Mouse (Mus musculus): Measurements from ENCODE around the gene Ddx20.

The Ddx20 gene

GRCm38 (mm10) chr3:105666996-105667523 lies 20.3 kb downstream of the Ddx20 start:
- DNase-seq (ENCODE audit: low spot score in 2 of 2) = no peak

GRCm38 (mm10) chr3:105665105-105665765 lies 22.1 kb downstream of the Ddx20 start:
- no peak for DNase-seq (ENCODE audit: low spot score in 2 of 2)

- DNase-seq (ENCODE audit: low spot score in 2 of 2) = no peak
Measured at GRCm38 (mm10) chr3:105663043-105663442, 24.3 kb downstream of the Ddx20 start.

- no peak for DNase-seq (ENCODE audit: low spot score in 2 of 2)
Measured at GRCm38 (mm10) chr3:105660530-105660929, 26.8 kb downstream of the Ddx20 start.

- DNase-seq (ENCODE audit: low spot score in 2 of 2) = no peak
Measured at GRCm38 (mm10) chr3:105655031-105655585, 32.3 kb downstream of the Ddx20 start.

- DNase-seq (ENCODE audit: low spot score in 2 of 2) = no peak
Measured at GRCm38 (mm10) chr3:105653544-105654380, 33.6 kb downstream of the Ddx20 start.

- no peak for DNase-seq (ENCODE audit: low spot score in 2 of 2)
Measured at GRCm38 (mm10) chr3:105648889-105649567, 38.3 kb downstream of the Ddx20 start.

- DNase-seq (ENCODE audit: low spot score in 2 of 2) = no peak
Measured at GRCm38 (mm10) chr3:105643566-105643965, 43.8 kb downstream of the Ddx20 start.

GRCm38 (mm10) chr3:105642186-105642585 lies 45.2 kb downstream of the Ddx20 start:
- DNase-seq (ENCODE audit: low spot score in 2 of 2) = no peak

GRCm38 (mm10) chr3:105633021-105633420 lies 54.4 kb downstream of the Ddx20 start:
- DNase-seq (ENCODE audit: low spot score in 2 of 2) = no peak

- DNase-seq (ENCODE audit: low spot score in 2 of 2) = no peak
Measured at GRCm38 (mm10) chr3:105632296-105632695, 55.1 kb downstream of the Ddx20 start.

All from right cerebral cortex, adult 2 months (tissue).